Mouse (Mus musculus): ENCODE measurements around the gene Kcnh3.

DNA sequence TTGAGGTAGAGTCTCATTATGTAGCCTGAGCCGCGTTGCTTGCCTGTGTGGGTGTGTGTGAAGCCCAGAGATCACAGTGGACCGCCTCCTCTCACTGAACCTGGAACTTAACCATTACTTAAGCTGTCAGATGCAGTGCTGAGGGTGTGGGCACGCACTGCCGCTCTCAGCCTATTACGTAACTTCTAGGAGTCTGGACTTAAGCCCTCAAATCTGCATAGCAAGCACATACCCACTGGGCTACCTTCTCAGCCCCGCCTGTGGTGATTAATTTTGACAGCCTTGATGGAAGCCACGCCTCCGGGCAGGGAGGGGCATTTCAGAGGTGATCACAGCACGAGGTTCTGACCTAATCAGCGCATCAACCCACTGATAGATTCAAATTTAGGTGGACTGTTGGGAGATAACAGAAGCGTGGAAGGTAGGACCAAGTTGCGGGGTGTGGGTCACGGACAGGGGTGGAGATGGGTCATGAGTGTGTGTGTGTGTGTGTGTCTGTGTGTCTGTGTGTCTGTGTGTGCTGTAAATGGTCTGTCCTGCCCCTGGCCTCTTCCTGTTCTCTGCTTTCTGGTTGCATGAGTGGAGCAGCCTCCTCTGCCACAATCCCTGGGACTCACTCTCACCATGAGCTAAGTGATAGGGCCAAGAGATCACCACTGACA, 60.0 kb downstream of the Kcnh3 start:
- TF ChIP-seq CTCF (IDR thresholded peaks at IDR 0.05; ENCODE audit: low read depth) (no peak), EP300 (IDR thresholded peaks at IDR 0.05; ENCODE audit: low read depth) (no peak)

Data from liver, postnatal 0 days (tissue).